Mouse (Mus musculus): ENCODE results near the gene Hmgcs1.
"Not testable (repeated sequence)": the region's sequence is repeated elsewhere in the genome, so short reads cannot be mapped to it uniquely, and the experiment has no call there.

Gene Hmgcs1

DNA sequence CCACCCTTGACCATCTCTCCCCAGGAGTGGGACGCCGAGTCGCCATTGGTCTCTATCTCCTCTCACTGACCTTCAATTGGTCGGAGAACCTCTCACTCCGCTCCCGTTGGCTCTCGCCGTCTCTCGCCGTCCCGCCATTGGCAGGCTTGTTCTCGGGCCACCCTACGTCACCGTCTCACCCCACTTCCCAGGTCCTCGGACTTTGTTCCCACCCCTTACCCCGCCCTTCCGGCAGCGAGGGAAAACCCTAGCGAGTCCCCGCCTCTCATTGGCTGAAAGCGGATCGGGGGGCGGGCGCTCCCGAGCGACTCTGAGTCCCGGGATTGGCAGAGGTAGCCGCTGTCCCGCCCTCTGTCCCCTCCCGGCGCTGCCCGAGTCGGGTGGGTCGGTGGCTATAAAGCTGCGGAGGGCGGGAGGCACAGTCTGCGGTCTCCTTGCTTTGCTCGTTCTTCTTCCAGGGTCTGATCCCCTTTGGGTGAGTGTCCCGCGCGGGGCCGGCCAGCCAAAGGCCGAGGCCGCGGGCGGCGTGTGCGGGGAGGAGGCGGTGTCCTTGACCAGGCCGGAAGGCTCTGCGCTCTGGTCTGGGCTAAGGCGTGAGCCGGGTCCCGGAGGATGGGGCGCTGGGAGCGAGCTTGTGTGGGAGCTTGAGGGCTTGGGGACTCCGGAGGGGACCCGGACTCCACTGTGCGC, at the start of gene Hmgcs1:
TSS of gene Hmgcs1 (plus strand) at position 341 of the 690 bp plus-strand sequence.
- peak; percentile 96 for DNase-seq (ENCODE audit: low spot score)

DNA sequence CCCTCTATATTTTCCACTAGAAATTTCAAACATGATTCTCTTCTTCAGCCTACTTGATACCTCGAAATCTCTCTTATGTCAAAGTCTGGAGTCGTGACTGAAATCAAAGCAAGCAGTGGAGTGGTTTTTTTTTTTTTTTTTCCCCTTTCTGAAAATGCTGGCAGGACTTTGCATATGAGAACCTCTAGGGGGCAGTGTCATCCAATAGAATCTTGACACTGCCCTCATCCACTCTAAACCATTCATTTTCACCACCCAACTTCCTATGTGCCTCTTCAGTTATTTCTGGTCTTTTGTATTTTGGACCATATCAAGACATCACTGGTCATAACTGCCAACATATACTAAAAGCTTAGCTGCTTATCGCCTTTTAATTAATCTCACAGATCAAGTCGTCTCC, 49.7 kb upstream of the Hmgcs1 start:
- DNase-seq (ENCODE audit: low spot score): peak; percentile 26

DNA sequence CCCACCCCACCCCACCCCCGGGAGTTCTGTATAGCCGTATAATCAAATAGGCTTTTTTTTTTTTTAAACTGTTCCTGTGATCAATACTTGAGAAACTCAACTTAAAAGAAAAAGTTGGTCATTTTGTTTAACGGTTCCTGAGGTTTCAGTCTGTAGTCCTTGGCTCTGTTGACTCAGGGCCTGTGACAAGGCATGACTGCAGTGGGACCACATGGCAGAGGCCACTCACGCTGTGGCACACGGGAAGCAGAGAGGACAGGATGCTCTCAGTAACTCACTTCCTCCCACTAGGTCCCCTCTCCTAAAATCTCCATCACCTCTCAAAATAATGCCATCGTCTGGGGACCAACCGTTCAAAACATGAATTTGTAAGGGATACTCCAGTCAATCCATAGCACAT, 49.0 kb upstream of the Hmgcs1 start:
- DNase-seq (ENCODE audit: low spot score): no peak

DNA sequence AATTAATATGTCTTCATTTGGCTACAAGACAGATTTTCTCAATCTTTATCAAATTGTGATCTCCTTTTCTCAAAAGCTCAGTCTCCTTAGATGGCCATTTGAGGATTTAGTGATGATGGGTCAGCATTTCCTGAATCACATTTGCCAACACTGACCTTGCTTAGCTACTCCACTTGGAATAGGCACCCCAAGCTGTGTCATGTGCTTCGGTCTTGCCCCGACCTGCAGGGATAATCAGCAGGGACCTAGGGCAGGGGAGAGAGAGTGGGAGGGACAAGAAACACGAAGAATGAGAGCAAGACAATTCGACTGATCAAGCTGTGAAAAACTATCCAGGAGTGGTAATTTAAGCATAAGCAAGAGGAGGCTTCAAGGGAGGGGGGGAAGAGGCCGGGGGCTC, 45.4 kb upstream of the Hmgcs1 start:
- no peak for DNase-seq (ENCODE audit: low spot score)

DNA sequence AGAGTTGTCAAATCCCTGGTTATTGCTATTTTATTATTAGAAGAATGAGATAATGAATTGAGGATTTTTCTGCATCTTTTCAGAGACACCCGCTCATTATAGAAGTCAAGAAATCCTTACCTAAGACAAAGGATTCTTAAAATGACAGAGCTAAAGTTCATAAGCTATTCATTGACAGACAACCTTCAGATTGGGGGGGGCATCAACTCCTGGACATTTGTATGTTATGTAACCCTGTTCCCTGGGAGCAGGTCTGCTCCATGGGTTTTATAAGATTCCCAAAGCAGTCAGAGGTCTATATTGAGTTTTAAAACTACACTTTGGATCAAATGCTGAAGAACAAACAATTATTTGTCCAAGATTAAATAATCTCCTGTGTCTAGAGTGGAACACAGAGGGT, 43.7 kb upstream of the Hmgcs1 start:
- no peak for DNase-seq (ENCODE audit: low spot score)

DNA sequence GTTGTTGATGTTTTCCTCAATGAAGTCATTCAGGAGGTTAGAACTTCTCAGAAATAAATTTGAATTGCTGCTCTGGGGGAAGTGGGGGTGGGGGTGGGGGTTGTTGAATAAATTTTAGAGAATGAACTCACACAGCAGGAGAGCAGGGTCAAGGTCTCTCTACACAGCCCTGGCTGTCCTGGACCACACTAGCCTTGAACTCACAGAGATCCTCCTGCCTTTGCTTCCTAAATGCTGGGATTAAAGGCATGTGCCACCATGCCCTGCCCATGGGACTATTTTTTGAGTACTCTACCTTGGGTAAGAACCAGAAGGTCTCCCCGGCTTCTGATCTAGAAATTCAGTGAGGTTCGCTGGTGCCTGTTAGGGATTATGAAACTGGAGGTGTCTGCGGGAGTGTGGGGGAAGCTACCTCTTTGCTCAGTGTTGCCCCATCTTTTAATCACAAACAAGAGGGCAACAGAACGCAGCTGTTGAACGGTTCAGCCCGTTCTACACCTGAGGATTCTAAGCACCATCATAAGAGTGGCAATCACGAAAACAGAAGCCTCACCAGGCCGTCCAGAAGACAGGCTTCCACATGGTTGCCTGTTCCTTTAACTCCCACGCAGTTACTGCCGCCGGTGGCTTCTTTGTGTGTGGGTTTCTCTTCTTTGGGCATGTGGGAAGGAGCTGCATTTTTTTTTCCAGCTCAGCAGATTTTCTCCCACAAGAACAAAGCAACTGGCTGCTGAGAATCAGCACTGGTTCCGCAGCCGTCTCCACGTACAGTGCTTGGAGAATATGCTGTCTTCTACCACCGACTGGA, 41.1 kb upstream of the Hmgcs1 start:
- no peak for DNase-seq (ENCODE audit: low spot score)

DNA sequence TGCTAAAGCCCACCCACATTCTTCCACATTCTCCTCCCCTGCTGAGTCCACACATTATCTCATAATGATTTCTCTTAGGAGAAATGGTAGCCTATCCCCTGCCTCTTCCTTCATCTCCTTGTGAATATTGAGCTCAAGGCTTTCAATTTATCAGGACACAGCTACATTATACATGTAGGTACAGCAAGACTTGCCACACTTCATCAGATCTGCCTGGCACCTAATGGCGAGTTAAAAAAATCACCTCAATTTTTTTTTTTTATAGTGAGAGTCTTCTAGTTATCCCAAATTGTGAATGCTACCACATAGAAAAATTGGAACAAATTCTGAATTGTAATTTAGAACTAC, 40.5 kb upstream of the Hmgcs1 start:
- DNase-seq (ENCODE audit: low spot score): no peak

DNA sequence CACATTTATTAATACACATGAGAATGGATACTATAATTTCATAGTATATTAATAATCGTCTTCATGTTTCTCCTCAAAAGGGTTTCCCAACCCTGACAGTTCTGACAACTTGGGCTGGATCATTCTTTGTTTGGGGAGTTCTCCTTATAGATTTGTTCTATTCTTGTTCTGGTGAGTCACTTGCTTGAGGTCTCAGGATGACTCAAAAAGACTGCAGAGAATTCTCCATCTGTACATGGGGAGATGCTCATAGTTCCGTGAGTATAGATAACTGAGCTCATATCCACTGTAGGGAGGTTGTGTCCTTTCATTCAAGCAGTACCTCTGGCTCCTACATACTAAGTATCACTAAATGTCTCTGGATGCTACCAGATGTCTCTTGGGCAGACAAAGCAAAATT, 35.4 kb upstream of the Hmgcs1 start:
- DNase-seq (ENCODE audit: low spot score): no peak

DNA sequence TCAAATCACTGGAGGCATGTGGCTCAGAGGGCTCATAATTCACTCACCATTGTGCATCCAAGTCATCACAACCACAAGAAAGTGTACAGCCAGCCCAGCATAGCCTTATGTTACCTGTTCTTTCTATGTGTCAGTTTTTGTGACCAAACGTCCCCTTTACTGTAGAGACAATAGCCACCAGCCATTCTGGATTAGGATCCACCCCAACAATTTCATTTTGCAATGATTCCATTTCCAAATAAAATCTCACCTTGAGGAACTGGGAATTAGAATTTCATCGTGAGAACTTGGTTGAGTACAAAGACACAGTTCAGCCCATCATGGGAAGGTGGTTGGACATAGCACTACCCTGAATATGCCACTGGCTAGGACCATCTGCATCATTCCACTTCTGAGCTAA, 33.9 kb upstream of the Hmgcs1 start:
- DNase-seq (ENCODE audit: low spot score): no peak

DNA sequence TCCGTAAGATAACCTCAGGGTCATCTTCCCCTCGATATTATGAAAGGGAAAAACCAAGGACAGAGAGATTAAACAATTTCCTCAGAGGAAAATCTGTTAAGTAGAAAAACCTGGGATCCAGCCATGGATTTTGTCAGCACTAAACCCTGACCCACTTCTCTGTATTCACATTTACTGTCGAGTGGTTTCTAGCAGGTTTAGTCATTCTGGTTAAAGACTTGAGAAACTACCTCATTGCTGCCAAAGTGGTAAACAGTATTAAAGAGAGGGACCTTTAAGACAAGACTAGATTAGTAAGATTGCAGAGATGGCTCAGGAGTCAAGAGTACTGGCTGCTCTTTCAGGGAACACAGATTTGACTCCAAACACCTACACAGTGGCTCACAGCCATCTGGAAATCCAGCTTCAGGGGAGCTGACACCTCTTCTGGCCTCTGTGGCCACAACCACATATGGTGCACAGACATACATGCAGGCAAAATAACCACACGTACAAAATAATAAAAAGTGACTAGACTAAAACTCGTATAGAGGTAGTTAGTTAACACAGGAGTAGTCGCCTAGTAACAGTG, 33.2 kb upstream of the Hmgcs1 start:
- DNase-seq (ENCODE audit: low spot score): no peak

DNA sequence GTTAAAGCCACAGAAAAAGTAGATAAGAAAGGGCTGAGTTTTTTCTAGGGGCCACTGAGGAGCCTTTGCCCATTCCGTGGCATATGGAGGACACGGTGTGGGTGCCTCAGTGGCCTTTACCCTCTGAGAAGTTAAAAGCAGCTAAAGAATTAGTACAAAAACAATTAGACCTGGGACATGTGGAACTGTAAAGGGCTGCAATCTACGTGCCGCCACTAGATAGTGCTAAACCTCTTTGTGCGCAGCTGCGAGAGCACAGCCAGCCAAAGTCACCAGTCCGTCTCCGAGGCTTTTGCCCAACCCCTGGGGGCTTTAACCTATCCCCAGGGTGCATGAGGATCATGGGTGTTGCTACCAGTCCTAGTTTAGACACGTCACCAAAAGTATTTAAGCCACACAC, 28.8 kb upstream of the Hmgcs1 start:
- DNase-seq (ENCODE audit: low spot score): not testable (repeated sequence)

DNA sequence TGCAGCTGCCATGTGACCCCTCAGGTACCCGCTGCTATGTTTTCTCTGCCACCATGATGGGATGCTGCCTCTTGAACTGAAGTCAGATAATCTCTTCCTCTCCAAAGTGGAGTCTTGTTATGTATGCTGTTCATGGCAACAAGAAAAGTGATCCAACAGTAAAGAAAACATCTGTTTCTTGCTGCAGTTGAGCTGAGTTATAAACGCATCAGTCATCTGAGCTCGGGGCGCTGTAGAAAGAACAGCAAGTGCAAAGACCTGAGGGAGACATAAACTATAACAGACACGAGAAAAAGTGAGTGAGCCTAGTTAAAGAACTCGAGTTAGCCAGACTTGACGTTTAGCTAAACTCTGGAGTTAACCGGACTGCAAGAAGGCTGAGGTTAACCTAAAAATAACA, 11.4 kb upstream of the Hmgcs1 start:
- DNase-seq (ENCODE audit: low spot score): no peak

DNA sequence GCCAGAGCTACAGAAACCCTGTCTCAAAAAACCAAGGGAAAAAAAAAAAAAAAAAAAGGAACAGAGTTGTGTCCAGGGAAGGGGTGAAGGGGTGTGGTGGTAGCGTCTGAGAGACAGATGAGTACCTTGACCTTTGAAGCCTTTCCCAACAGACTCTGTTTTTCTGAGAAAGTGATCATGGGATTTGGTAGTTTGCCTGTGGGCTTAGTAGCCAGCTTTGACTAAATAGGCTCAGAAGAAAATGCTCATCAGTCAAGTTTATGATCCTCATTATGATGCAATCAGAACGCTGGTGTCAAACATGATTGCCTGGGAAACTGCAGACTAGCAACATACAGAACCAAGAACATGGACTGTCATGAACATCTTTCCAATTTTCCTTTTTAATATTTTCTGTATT, 10.5 kb upstream of the Hmgcs1 start:
- no peak for DNase-seq (ENCODE audit: low spot score)

DNA sequence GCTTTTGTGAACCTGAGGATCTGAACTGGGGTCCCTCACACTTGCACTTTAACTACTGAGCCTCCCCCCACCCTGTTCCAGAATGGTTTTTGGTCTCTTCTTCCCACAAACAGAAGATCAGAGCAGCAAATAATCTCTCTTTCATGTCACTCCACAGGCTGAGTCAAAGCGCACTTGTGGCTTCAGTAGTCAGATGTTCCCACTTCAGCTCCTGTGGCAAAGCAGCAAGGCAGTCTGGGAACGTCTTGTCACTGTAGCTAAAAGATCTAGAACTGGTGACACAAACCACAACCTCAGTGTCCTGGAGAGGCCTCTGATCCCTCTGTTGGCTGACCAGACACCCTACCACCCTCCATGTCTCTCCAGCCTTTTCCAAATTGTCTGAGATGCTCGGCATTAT, 9.0 kb upstream of the Hmgcs1 start:
- peak; percentile 13 for DNase-seq (ENCODE audit: low spot score)

DNA sequence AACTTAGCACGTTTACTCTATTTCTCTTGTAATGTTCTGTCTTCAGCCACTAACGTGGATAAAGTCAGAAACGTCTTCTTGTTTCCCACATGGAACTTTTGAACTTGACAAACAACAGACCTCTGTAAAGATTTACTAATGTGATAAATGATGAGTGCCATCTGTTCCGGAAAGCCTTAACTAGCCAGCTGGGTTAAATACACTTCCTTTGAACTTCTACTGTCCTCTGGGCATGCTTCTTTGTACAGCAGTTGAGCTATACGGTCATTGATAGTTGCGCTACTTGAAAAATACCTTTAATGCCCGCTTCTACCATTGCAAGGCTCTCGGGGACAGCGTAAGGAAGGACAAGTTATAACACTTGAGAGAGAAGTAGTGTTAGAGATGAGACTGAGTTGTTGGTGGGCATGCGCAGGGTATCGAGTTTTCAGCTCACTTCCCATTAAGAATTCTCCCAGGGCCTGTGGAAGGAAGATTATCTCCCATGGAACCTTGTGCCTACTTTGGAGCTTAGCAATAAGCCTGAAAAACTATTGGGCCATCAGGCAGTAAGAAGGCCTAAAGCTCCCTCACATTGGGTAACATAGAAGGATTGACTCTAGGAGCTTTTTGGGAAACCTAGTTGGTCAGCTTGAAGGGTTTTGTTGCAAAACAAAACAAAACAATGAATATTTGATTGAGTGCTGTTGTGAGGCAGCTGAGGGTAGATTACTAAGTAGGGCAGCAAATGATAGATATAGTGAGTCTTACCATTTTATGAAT, 5.6 kb upstream of the Hmgcs1 start:
- DNase-seq (ENCODE audit: low spot score): no peak

DNA sequence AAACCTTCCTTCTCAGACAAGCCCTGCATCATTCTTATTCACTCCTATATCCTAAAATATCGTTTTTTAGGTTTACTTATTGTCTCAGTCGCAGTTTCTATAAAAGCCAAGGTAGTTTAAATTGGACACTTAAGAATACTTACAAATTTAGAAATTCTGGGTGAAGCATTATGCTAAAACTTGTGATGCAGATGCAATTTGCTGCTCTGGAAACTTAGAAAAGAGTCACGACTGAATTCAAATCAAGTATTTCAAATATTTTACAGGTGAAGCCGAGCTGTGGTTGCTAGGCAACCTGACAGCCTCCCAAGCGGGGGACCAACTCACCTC, 505 bp upstream of the Hmgcs1 start:
- DNase-seq (ENCODE audit: low spot score): no peak

DNA sequence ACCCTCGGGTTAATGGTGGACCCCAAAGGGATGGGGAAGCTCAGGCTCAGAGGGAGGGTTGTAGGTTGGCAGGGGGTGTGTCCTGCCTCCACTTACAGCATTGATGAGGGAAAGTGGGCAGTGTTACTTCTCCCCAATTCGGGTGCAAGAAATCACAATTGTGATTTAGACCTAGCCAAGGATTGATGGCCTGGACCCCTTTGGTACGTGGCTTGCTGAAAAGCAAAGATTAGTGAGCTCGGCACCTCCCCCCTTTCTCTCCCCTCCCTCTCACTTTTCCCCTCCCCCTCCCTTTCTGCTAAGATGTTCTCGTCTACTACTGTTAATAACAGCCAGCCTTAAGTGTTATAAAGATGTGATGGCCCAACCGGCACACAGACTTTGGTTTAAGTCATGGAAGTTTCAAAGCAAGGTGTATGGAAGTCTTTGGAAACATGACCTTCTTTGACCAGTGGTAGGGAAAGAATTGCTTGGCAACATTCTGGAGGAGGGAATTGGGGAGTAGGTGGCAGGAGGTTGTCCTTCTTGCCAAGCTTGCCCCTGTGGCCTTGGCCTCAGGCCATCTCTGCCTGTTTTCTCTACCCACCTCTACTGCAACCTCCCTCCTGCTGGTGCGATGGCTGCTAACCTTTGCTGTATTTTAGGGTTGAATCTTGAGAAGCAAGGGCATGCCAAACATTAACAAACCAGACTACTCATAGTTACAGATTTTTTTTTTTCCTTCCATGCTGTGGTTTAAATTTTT, 869 bp downstream of the Hmgcs1 start:
- no peak for DNase-seq (ENCODE audit: low spot score)

DNA sequence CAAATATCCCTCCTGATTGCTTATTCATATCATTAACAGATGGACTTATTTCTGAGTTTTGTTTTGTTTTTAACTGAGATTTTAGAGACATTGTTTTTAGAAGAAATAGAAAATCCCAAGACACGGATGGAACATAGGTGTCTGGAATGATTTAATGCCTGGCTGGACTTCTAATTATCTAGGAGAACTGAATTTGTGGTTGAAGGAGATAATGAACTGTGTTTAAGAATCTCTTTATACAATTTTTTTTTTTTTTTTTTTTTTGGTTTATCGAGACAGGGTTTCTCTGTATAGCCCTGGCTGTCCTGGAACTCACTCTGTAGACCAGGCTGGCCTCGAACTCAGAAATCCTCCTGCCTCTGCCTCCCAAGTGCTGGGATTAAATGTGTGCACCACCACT, 1.8 kb downstream of the Hmgcs1 start:
- DNase-seq (ENCODE audit: low spot score): not testable (repeated sequence)

DNA sequence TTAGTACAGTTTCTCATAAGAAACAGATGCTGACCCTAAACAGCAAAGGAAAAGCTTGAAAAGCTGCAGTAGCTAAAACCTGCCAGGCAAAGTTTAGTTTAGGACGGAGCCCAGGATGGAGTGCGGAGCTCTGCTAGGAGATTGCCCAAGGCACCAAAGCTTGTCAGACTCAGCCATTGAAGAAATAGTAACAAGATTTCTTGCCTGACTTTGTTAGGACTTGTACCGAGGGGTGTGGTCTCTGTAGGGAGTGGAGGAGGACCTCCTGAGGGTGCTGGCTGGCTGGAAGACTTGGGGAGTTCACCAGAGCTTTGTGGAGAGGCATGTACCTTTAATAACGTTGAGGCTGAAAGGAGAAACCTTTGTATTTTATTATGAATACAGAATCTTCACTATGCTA, 5.5 kb downstream of the Hmgcs1 start:
- DNase-seq (ENCODE audit: low spot score): no peak

DNA sequence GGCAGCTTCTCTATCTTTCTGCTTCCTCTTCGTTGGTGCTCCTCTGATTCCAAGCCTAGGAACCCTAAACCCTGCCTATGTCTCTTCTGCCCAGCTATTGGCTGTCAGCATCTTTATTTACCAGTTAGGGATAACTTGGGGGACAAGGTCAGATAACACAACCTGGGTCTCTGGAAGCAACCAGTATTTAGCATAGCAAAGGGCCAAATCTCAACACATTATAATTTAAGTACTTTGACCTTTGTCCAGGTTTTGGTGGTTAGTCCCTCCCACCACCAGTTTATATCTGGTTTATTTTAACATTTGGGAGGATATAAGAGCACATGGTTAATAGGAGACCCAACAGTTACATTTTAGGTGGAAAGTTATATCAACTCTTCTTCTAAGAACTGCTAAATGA, 6.3 kb downstream of the Hmgcs1 start:
- no peak for DNase-seq (ENCODE audit: low spot score)

DNA sequence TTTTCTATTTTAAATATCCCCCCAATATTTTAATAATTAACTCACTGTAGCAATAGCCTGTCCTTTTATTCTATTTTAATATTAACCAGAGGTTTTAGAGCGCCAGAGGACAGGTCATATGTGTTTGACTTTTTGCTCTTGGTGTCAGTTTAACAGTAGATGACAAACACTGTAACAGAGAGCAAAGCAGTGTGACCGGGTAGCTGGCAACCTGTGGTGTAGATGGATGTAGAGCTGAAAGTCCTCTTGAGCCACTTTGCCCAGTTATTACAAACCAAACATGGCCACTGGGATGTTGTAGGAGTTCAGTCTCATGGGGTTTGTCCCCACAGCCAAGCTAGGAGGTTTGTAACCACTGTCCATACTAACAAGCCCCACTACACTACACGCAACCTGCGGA, 8.3 kb downstream of the Hmgcs1 start:
- no peak for DNase-seq (ENCODE audit: low spot score)

DNA sequence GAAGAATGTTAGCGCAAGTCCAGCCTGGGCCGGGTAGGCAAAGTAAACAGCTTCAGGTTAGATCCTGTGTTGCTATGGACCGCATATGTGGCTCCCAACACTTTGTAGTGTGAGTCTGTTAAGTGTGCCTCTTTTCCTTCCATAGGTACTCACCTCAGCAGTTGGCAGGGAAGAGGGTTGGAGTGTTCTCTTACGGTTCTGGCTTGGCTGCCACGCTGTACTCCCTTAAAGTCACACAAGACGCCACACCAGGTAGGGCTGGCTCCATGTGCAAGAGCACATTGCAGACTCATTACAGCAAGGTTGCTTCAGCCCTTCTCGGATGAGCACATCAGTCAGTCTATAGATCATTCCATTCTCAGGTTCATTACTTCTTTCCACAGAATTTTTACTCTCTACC, 14.1 kb downstream of the Hmgcs1 start:
- no peak for DNase-seq (ENCODE audit: low spot score)
